Mouse (Mus musculus) adrenal gland, adult 18-20 months (tissue): ENCODE measurements at regions not wholly inside any gene's neighbourhood (a gene's known extent, or its start where the extent isn't known, plus 50 kb on each side); places are given as distances from the start of the nearest gene placed in this dataset.

ENCODE experiments used
- DNase-seq, 2 experiments: peaks; one replicate each; pipeline ENCODE4 v3.0.0; 2021 to 2022; ENCODE audit warnings: low spot score in 2 of 2

- no peak for DNase-seq
Measured at GRCm38 (mm10) chr1:132820136-132820535, 59.9 kb upstream of the Lrrn2 start.

DNA sequence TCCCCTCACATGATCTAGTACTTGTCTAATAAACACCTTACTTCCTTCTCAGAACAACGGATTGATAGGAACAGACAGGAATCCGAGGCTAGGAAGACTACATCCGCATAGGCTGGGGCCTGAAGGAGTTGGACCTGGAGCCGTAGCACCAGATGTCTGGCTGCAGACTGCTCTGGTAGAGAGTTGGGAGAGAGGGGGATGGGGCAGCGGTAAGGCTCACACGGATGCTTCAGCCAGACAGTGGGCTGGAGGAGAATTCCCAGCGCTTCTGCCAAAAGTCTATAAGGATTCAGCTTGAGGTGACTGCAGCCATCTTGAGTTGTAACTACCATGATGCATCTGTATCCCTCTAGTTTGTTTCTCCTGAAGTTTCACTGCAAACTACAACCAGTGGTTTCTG lies 61.8 kb upstream of the Lrrn2 start:
- no peak for DNase-seq

- DNase-seq, result no peak
Measured at GRCm38 (mm10) chr1:132817366-132817765, 62.7 kb upstream of the Lrrn2 start.

DNA sequence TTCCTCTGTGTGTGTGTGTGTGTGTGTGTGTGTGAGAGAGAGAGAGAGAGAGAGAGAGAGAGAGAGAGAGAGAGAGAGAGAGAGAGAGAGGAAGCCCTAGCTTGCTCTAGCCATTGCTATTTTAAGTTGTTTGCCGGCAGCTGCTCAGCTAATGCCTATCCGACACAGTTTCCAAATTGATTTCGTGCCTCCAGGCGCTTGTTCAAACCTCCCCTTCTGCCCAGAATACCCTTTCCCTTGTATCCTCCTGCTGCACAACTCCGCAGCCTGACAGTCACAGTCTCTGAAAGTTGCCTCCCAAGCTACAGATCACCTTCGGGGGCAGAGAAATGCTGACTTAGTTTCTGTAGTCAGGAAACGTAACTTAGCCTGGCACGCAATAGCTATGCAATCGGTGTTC lies 63.9 kb upstream of the Nfasc start:
- no peak for DNase-seq

GRCm38 (mm10) chr1:132803842-132804241 lies 62.2 kb upstream of the Nfasc start:
- no peak for DNase-seq

DNA sequence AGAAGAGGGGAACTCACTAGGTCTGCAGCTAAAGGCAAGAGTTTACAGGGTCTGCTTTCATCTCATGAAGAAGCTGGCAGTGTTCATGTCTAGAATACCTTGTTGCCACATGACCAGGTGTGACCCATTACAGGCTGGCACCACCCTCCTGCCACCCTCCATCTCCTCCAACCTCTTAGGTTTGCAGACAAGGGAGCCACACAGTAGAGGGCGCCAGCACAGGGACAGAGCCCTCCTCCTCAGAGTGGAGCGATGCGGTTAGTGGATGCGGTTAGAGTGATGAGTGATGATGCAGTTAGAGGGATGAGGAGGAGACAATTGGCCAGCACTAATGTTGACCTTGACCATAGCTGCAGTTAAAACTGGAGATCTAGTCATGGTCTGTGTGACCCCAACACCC lies 60.8 kb upstream of the Nfasc start:
- DNase-seq, result peak; percentile 17 to 32

GRCm38 (mm10) chr1:132800285-132800684 lies 58.7 kb upstream of the Nfasc start:
- no peak for DNase-seq

DNA sequence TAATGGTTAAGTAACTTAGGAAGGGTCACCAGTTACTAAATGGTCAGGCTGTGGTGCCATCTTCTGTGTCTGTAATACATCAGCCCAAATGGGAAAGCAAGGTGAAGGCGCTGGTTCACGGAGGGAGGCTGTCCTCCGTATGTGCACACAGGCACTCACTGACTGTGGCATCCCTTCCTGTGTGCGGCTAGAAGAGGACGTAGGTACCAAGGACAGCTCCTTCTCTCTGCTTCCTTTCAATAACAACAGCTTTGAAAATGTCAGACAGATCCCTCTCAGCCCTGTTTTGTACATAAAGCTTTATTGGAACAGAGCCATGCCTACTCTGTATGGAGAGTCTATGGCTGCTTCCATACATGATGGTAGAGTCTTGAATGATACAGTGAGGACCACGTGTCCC lies 57.7 kb upstream of the Nfasc start:
- DNase-seq, result no peak

- DNase-seq, result no peak
Measured at GRCm38 (mm10) chr1:132794462-132794861, 52.9 kb upstream of the Nfasc start.
